Mouse (Mus musculus) adrenal gland, postnatal 10 days (tissue): ENCODE results near the gene Pram1. TPM values are rescaled to one million over a fixed set of nuclear protein-coding genes. Genes with fewer than 3 reads are reported as not detected.

ENCODE experiments used
- DNase-seq: peaks from one replicate; pipeline ENCODE4 v3.0.0; 2021; ENCODE audit warnings: mixed read lengths
- total RNA-seq, 2 experiments: library from RNA; stranded (reverse); gene quantifications; 2 replicates each; pipeline ENCODE4 v1.2.3; 2021

The Pram1 gene
- total RNA-seq, 2 experiments from 2014 or later = 1.2 to 1.4 TPM

DNA sequence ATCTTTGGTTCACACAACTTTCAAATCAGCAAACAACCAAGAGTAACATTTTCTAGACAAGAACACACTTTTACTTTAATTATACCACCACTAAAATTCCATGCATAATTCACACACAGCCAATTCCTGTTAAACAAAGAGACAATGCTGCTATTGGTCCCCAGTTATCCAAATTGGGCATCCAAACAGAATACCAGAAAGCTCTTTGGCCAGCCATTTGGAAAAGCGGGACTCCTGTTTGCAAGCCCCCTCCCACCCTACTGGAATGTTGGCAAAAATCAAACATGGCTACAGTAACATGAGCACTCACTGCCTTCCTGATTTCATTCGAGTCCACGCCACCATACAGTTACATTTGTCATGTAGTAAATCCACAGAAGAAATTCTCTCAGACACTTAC lies 31.8 kb downstream of the Pram1 start:
- DNase-seq = no peak

DNA sequence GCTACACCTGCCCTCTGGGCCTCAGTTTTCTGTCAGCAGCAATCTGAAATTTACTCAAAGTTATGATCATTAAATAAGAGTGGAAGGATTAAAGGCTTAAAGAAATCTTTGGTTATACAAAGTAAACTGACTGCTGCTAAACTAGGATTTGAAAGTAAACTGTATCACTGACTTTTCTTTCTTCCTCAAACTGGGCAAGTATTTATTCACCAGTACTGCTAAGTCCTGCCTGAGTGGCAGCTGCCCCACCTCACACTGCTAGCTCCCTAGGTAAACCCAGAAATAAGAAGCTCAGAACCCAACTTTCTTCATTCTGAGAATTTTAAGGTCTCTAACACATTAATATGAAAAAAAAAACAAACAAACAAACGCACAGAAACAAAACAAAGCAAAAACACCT lies 36.0 kb downstream of the Pram1 start:
- no peak for DNase-seq

DNA sequence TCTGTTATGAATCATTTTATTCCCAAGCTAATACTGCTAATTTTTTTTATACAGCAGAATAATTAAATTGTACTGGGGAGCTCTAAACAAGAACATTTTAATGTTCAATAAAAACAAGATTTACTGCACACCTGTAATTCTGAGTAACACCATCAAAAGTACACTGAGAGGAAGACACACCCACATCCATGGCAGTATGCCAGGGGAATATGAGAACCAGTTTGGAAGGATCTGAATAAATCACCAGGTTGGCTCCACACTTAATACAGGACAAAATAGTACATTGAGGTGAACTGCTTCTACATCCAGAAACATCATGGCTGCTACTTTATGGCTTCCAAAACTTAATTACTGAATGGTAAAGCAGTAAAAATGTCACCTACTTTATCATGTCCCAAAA lies 37.6 kb downstream of the Pram1 start:
- no peak for DNase-seq

DNA sequence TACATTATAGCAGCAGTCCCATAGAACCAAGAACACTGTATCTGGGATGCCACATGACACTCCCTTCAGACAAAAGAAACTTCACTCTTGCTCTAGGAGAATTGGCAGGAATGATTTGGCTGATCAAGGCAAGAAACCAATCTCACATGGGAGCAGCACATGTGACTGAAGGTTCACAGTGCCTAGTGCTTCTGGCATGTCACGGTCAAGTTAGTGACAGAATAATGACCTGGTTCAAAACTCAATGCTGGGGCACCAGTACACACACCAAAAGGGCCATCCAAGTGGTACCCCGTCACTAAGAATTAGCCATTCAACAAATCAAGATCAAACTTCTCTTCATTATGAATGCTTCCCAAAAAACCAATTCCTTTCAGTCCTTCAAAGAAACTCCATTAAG lies 38.2 kb downstream of the Pram1 start:
- DNase-seq = no peak

DNA sequence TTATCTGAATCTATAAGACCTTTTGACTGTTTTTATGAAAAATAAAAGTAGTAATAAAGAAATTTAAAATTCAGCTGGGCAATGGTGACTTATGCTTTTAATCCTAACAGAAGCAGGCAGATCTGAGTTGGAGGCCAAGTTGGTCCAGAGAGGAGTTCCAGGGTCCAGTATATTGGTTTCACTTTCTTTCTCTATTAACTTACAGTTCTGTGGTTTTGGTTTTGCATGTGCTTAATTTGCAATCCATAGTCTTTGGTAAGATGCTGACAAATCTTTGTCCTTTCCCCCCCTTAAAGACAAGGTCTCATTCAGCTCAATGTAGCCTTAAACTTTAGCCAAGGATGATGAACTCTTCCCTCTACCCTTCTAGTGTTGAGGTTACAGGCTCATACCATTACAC lies 40.9 kb downstream of the Pram1 start:
- no peak for DNase-seq

DNA sequence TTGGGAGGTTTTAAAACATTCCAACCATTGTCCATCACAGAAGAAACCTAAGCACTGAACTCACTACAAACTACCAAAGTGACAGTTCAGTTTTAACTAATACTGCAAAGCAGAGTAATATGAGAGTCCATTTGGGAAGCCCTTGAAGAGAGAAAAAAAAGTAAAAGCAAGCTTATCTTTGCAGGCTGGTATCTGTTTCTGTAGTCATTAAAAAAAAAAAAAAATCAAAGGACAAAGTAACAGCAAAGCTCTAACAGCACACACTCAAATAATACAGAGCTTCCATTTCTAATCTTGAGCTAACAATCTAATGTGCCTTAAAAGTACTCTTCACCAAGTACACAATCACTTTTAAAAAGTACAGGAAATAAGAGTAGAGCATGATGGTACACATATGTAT lies 43.9 kb downstream of the Pram1 start:
- no peak for DNase-seq

DNA sequence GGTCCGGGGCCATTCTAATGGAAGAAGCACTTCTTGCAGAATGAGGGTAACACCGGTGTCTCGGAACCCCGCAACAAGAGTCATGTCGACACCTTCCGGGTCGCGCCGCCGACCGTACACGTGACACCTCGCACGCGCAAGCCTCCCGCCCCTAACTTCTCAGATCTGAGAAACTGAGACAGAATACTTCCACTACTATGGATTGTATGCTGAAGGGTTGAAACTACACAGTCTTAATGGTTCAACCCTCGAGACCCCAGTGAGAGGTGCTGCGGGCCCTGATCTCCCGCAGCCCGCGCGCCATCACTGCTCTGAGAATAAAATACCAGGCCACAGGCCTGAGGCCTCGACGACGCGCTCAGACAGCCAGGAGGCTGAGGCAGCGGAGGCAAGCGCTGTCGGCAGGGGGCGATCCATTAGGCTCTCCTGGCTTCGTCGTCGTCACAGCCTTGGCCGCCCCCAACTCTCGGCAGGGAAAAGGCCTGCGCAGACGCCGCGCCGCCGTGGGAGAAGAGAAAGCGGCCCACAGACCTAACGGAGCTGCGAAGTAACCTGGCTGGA lies 46.9 kb downstream of the Pram1 start:
- DNase-seq = peak; percentile 77

DNA sequence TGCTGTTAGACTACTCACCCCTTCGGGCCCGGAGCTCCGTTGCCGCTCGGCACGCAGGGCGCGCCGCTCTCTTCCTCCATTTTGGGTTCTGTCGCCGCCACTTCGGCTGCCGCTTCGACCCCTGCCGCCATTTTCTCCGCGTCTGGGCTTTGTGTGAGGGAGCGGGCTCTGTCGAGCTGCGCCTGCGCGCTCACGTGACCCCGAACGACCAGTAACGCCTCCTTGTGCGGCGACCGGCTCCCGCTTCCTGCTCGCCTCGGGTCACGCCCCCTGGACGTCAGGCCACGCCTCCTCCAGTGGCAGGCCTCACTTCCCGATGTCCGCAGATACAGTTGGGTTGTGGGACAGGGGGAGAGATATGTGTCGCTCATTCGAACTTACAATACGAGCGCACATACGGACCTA lies 47.4 kb downstream of the Pram1 start:
- DNase-seq = peak; percentile 99

DNA sequence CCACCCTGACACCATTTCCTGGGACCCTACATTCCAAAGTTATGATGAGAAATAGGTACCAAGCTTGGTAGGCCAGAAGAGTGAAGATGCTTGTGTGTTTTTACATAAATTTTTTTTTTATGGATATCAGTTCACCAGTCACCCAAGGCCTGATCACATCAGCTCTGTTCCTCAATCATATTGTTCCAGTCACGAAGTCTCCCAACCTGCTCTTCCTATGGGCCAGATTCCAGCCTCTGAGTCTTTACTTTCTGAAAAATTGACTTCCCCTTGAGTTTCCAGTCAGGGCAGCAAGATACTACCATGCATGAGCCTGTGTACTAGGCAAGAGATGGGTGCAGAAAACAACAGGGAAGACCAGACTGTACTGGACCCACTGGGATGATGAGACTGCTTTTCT lies 48.9 kb downstream of the Pram1 start, which contains the start of gene Hnrnpm:
Gene Hnrnpm, minus strand, starts transcription at position 101 of the 400 bp plus-strand sequence.
- DNase-seq = no peak

Other genes starting within 250 kb of the Pram1 start
- 10 to 100 TPM in 1 of 2 experiments, 1 to 10 TPM in 1; 9.2 to 10.6 TPM for gene Zfp101, start 243.4 kb upstream of the Pram1 start, total RNA-seq
- gene Actl9, start 205.2 kb upstream of the Pram1 start, total RNA-seq = under 1 TPM in 1 of 2 experiments, not detected in 1; 0.18 TPM
- gene Adamts10, start 113.9 kb upstream of the Pram1 start, total RNA-seq = 10 to 100 TPM; 37.1 to 56.8 TPM
- 1 to 10 TPM; 4.2 to 4.6 TPM for gene Myo1f, start 82.3 kb upstream of the Pram1 start, total RNA-seq
- gene Zfp414, start 9.0 kb upstream of the Pram1 start, total RNA-seq = 10 to 100 TPM; 25.6 to 42.6 TPM
- 100 to 1,000 TPM; 148 to 172 TPM for gene Hnrnpm, start 48.8 kb downstream of the Pram1 start, total RNA-seq
- gene March2, start 80.6 kb downstream of the Pram1 start, total RNA-seq = 100 to 1,000 TPM; 115 to 126 TPM
- 100 to 1,000 TPM; 213 to 245 TPM for gene Rab11b, start 122.5 kb downstream of the Pram1 start, total RNA-seq
- gene Angptl4, start 143.8 kb downstream of the Pram1 start, total RNA-seq = 100 to 1,000 TPM; 156 to 168 TPM
- 100 to 1,000 TPM in 1 of 2 experiments, 10 to 100 TPM in 1; 85.3 to 108 TPM for gene Kank3, start 172.5 kb downstream of the Pram1 start, total RNA-seq
- gene Rps28, start 186.5 kb downstream of the Pram1 start, total RNA-seq = 1,000 to 10,000 TPM; 1,671 to 1,675 TPM
- 100 to 1,000 TPM; 564 to 570 TPM for gene Ndufa7, start 186.5 kb downstream of the Pram1 start, total RNA-seq
- gene Cd320, start 205.0 kb downstream of the Pram1 start, total RNA-seq = 10 to 100 TPM; 29.6 to 39.4 TPM
- not detected for gene Gm7029, start 235.8 kb downstream of the Pram1 start, total RNA-seq